Mouse (Mus musculus): ENCODE measurements at regions not wholly inside any gene's neighbourhood (a gene's known extent, or its start where the extent isn't known, plus 50 kb on each side); places are given as distances from the start of the nearest gene placed in this dataset.

GRCm38 (mm10) chr8:87231762-87232161 lies 240.6 kb downstream of the Cbln1 start:
- H3K4me1 ChIP-seq (ENCODE audit: control insufficient read depth in 1 of 2, insufficient read depth in 2 of 2, low read length in 2 of 2): no peaks in the 10 kb centered on the region
- DNase-seq (ENCODE audit: low read depth, low spot score): no peak
- H3K27ac ChIP-seq (ENCODE audit: control insufficient read depth, low read depth, low read length): no peak overlapping the region
- H3K9me3 ChIP-seq (replicated peaks; ENCODE audit: insufficient read depth, low read length): no peaks in the 10 kb centered on the region
- no peak overlapping the region for H3K4me3 ChIP-seq (ENCODE audit: control insufficient read depth in 1 of 2, insufficient read depth in 1 of 2, low read depth in 2 of 2, low read length in 2 of 2)
- no peaks in the 10 kb centered on the region for H3K27me3 ChIP-seq (ENCODE audit: control insufficient read depth in 1 of 2, insufficient read depth in 2 of 2, low read length in 2 of 2)
- no peaks in the 10 kb centered on the region for H3K79me2 ChIP-seq (ENCODE audit: control insufficient read depth, insufficient read depth, low read length, poor library complexity)
- H3K9ac ChIP-seq (ENCODE audit: control insufficient read depth, low read depth, low read length, poor library complexity, severe bottlenecking): no peak overlapping the region
- no peaks in the 10 kb centered on the region for H3K36me3 ChIP-seq (ENCODE audit: control insufficient read depth in 1 of 2, insufficient read depth in 2 of 2, low read length in 2 of 2)
- TF ChIP-seq MYC (IDR thresholded peaks at IDR 0.05; ENCODE audit: low read depth, low read length): no peak
- no peak for TF ChIP-seq USF2 (IDR thresholded peaks at IDR 0.05; ENCODE audit: borderline replicate concordance in 1 of 2, insufficient read depth in 1 of 2, low read depth in 1 of 2, low read length in 2 of 2)
- TF ChIP-seq SIN3A (IDR thresholded peaks at IDR 0.05; ENCODE audit: low read length): no peak
- TF ChIP-seq POLR2AphosphoS5 (IDR thresholded peaks at IDR 0.05; ENCODE audit: borderline replicate concordance, low read depth, low read length): no peak
- no peak for TF ChIP-seq NELFE (IDR thresholded peaks at IDR 0.05; ENCODE audit: low read depth, low read length)
- no peak for TF ChIP-seq ZNF384 (IDR thresholded peaks at IDR 0.05; ENCODE audit: low read depth, low read length)
- TF ChIP-seq CHD1 (IDR thresholded peaks at IDR 0.05; ENCODE audit: low read depth, low read length): no peak
- TF ChIP-seq RCOR1 (IDR thresholded peaks at IDR 0.05; ENCODE audit: low read depth, low read length): no peak
- TF ChIP-seq MEF2A (IDR thresholded peaks at IDR 0.05; ENCODE audit: extremely low read depth, insufficient replicate concordance, low read depth, low read length, poor library complexity, severe bottlenecking): no peak
- no peak for TF ChIP-seq NRF1 (IDR thresholded peaks at IDR 0.05; ENCODE audit: insufficient read depth, low read depth, low read length, poor library complexity, severe bottlenecking)

GRCm38 (mm10) chr8:87230096-87230495 lies 242.3 kb downstream of the Cbln1 start:
- no peak for DNase-seq (ENCODE audit: low read depth, low spot score)
- Histone ChIP-seq H3K9me3 (replicated peaks; ENCODE audit: insufficient read depth, low read length) (no peaks in the 10 kb centered on the region), H3K36me3 (ENCODE audit: control insufficient read depth in 1 of 2, insufficient read depth in 2 of 2, low read length in 2 of 2) (no peaks in the 10 kb centered on the region), H3K27ac (ENCODE audit: control insufficient read depth, low read depth, low read length) (no peak overlapping the region), H3K4me3 (ENCODE audit: control insufficient read depth in 1 of 2, insufficient read depth in 1 of 2, low read depth in 2 of 2, low read length in 2 of 2) (no peak overlapping the region), H3K9ac (ENCODE audit: control insufficient read depth, low read depth, low read length, poor library complexity, severe bottlenecking) (no peak overlapping the region), H3K27me3 (ENCODE audit: control insufficient read depth in 1 of 2, insufficient read depth in 2 of 2, low read length in 2 of 2) (no peaks in the 10 kb centered on the region), H3K4me1 (ENCODE audit: control insufficient read depth in 1 of 2, insufficient read depth in 2 of 2, low read length in 2 of 2) (no peaks in the 10 kb centered on the region), H3K79me2 (ENCODE audit: control insufficient read depth, insufficient read depth, low read length, poor library complexity) (no peaks in the 10 kb centered on the region)
- no peak for TF ChIP-seq MAFK (IDR thresholded peaks at IDR 0.05; ENCODE audit: borderline replicate concordance, low read depth, low read length)
- TF ChIP-seq MAX (IDR thresholded peaks at IDR 0.05; ENCODE audit: low read length): no peak
- TF ChIP-seq BHLHE40 (IDR thresholded peaks at IDR 0.05; ENCODE audit: borderline replicate concordance, low read depth, low read length): no peak
- no peak for TF ChIP-seq NELFE (IDR thresholded peaks at IDR 0.05; ENCODE audit: low read depth, low read length)
- TF ChIP-seq KAT2A (conservative IDR thresholded peaks at IDR 0.05; ENCODE audit: low read depth, low read length): no peak
- no peak for TF ChIP-seq RAD21 (IDR thresholded peaks at IDR 0.05; ENCODE audit: low read depth, low read length)
- no peak for TF ChIP-seq POLR2A (IDR thresholded peaks at IDR 0.05; ENCODE audit: control insufficient read depth in 1 of 2, insufficient read depth in 1 of 2, low read depth in 1 of 2, low read length in 2 of 2, poor library complexity in 1 of 2)
- TF ChIP-seq MAZ (IDR thresholded peaks at IDR 0.05; ENCODE audit: low read depth, low read length): no peak
- no peak for TF ChIP-seq ZKSCAN1 (IDR thresholded peaks at IDR 0.05; ENCODE audit: low read depth, low read length)
- no peak for TF ChIP-seq UBTF (IDR thresholded peaks at IDR 0.05; ENCODE audit: borderline replicate concordance, insufficient read depth, low read depth, low read length)
- TF ChIP-seq ZMIZ1 (IDR thresholded peaks at IDR 0.05; ENCODE audit: low read depth, low read length): no peak
- TF ChIP-seq RCOR1 (IDR thresholded peaks at IDR 0.05; ENCODE audit: low read depth, low read length): no peak
- TF ChIP-seq TAL1 (IDR thresholded peaks at IDR 0.05; ENCODE audit: low read length): no peak
- no peak for TF ChIP-seq CHD2 (IDR thresholded peaks at IDR 0.05; ENCODE audit: low read length)
